Mouse (Mus musculus) spleen, adult 2 months (tissue): ENCODE measurements around the gene Atf2.

Experiments used
- CTCF ChIP-seq: fragments of 200-500 bp; IDR thresholded peaks from 2 replicates; pipeline ENCODE4 v1.5.1; 2011; ENCODE audit warnings: mild to moderate bottlenecking, inconsistent platforms; ENCODE audit not compliant: insufficient read depth, insufficient read length, insufficient replicate concordance; ENCODE audit errors: extremely low read depth
- POLR2A ChIP-seq: fragments of 200-500 bp; IDR thresholded peaks from 2 replicates; pipeline ENCODE4 v1.6.1; 2011; ENCODE audit warnings: low read depth, low read length, inconsistent platforms

DNA sequence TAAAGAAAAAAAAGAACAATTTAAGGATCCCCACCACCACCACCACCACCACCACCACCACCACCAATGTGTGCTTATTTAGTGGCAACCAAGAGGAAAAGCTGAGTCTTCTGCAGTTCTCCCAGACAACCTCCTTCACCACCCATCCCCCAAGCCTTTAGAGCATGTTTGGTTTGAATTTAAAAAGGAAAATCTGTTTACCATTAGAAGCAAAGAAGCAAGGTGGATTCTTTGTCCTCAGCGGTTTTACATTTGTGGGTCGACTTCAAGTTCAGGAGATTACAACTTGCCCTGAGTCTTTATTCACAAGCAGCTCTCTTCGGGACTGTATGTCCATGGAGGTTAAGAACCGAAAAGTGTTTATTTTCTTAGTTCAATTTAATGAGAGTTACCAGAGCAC lies 115.5 kb downstream of the Atf2 start:
- no peak for TF ChIP-seq POLR2A
- no peak for TF ChIP-seq CTCF
